Mouse (Mus musculus) hindbrain, embryonic 15.5 days (tissue): ENCODE results near the gene Uvssa. TPM values are rescaled to one million over a fixed set of nuclear protein-coding genes. Genes with fewer than 3 reads are reported as not detected.

Source experiments
- ATAC-seq: fragments of 200-750 bp; cut with Nextera tagmentation; 2 replicates; pipeline ENCODE4 v1.8.0; 2017; ENCODE audit warnings: low read depth, moderate number of reproducible peaks, moderate TSS enrichment; ENCODE audit not compliant: low FRiP score
- H3K27ac ChIP-seq: fragments of 300-500 bp; sonication (generic); replicated peaks from 2 replicates; pipeline ENCODE4 v1.5.1; 2015; ENCODE audit warnings: mild to moderate bottlenecking, inconsistent platforms
- H3K27me3 ChIP-seq: fragments of 300-500 bp; sonication (generic); 2 replicates; pipeline ENCODE4 v1.6.1; 2015; ENCODE audit warnings: control low read depth, inconsistent platforms
- H3K36me3 ChIP-seq: fragments of 300-500 bp; sonication (generic); 2 replicates; pipeline ENCODE4 v1.6.1; 2015; ENCODE audit warnings: control low read depth, inconsistent platforms
- H3K4me1 ChIP-seq: fragments of 300-500 bp; sonication (generic); replicated peaks from 2 replicates; pipeline ENCODE4 v1.6.1; 2015; ENCODE audit warnings: control low read depth, inconsistent platforms
- H3K4me2 ChIP-seq: fragments of 300-500 bp; sonication (generic); 2 replicates; pipeline ENCODE4 v1.6.1; 2015; ENCODE audit warnings: moderate library complexity, mild to moderate bottlenecking, inconsistent platforms
- H3K4me3 ChIP-seq: fragments of 300-500 bp; sonication (generic); 2 replicates; pipeline ENCODE4 v1.5.1; 2015; ENCODE audit warnings: mild to moderate bottlenecking, inconsistent platforms
- H3K9ac ChIP-seq: fragments of 300-500 bp; sonication (generic); 2 replicates; pipeline ENCODE4 v1.6.1; 2015; ENCODE audit warnings: inconsistent platforms
- H3K9me3 ChIP-seq: fragments of 300-500 bp; sonication (generic); 2 replicates; pipeline ENCODE4 v1.6.1; 2016; ENCODE audit warnings: control low read depth, inconsistent platforms
- WGBS: fragments of 180-500 bp; shearing (Covaris S2); methylation state at CpG from one replicate; pipeline ENCODE4 v1.1.7; 2015; 5-methylcytosine and 5-hydroxymethylcytosine counted together
- polyA plus RNA-seq: library from polyadenylated mRNA; unstranded; fragments of >200 nt; fragmentation: Nextera tagmentation; extraction: Ambion mirVana; gene quantifications from 2 replicates; pipeline ENCODE4 v1.2.1, GENCODE M21; 2015

Uvssa gene
- polyA plus RNA-seq, 1 experiment from 2014 or later: 7.0 TPM

DNA sequence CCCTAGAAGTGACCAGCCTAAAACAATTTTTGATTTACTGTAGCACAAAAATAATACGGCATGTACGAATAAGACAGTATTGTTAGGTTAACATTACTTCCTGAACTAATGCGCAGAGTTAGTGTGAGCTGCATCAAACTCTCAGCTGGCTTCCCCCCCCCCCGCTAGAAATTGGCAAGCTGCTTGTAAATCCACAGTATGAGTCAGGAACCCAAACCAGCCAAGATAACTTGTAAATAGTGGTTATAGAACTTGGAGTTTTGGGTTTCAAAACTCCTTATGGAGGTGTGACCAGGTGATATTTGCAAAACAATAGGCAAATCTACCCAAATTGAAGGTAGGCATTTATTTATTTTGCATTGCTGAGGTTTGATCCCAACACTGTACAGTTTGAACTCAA lies 28.6 kb upstream of the Uvssa start:
- Histone ChIP-seq H3K27me3 (no peaks in the 10 kb centered on the region), H3K27ac (no peak overlapping the region), H3K36me3 (no peaks in the 10 kb centered on the region), H3K9me3 (no peaks in the 10 kb centered on the region), H3K4me1 (no peaks in the 10 kb centered on the region), H3K4me2 (no peak overlapping the region), H3K4me3 (no peak overlapping the region), H3K9ac (no peak overlapping the region)
- WGBS: 77% methylated on average over 4 of the region's 4 CpGs
- no peak for ATAC-seq

DNA sequence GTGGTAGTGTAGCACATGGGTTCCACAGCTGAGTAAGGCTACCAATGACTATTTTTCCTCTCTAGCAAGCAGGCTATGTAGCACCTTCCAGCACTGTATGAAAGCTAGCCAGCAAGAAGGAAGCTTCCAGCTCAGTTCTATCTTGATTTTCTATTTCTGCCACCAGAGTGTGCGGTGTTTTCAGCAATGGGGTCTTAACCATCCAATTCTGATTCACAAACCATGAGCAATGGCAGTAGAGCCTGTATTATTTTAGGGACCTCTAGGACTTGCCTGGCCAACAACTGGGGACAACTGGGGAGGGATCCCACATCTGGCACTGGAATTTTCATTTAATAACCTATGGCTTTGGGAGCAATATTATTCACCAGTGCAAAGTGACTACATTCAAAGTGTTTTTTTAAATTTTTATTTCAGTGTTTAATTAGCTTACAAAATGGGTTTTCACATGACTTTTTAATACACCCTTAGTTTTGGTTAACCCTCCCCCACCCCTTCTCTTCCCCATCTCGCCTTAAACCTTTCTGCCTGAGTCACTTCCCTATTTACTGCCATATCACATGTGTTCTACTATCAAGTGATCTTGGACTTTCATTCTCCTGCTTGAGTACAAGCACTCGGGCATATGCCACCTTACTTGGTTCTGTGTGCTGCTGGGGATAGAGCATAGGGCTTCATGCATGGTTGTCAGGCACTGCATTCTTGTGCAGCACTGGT lies 26.6 kb upstream of the Uvssa start:
- Histone ChIP-seq H3K4me3 (no peak overlapping the region), H3K9me3 (no peaks in the 10 kb centered on the region), H3K36me3 (no peaks in the 10 kb centered on the region), H3K9ac (no peak overlapping the region), H3K4me1 (no peaks in the 10 kb centered on the region), H3K27me3 (no peaks in the 10 kb centered on the region), H3K4me2 (no peak overlapping the region), H3K27ac (no peak overlapping the region)
- no peak for ATAC-seq
- 86% methylated on average over 3 of the region's 3 CpGs for WGBS

DNA sequence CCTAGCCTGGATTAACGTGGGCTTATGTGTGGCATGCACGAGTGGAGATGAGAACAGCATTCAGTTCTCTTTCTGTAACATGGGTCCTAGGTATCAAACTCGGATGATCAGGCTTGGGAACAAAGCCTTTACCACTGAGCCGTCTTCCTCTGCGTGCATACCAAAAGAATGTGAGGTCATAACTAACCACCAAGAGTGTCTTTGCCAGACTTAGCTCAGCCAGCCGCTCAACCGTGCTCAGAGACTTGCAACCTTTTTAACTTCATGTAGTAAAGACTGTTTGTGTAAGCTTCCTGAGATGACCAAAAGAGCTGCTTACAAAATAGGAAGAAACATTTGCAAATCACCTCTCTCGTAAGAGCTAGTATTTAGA lies 26.1 kb upstream of the Uvssa start:
- no peak for ATAC-seq
- Histone ChIP-seq H3K4me2 (no peak overlapping the region), H3K9ac (no peak overlapping the region), H3K27ac (no peak overlapping the region), H3K9me3 (no peaks in the 10 kb centered on the region), H3K27me3 (no peaks in the 10 kb centered on the region), H3K36me3 (no peaks in the 10 kb centered on the region), H3K4me1 (no peaks in the 10 kb centered on the region), H3K4me3 (no peak overlapping the region)
- 84% methylated on average over 8 of the region's 8 CpGs for WGBS

DNA sequence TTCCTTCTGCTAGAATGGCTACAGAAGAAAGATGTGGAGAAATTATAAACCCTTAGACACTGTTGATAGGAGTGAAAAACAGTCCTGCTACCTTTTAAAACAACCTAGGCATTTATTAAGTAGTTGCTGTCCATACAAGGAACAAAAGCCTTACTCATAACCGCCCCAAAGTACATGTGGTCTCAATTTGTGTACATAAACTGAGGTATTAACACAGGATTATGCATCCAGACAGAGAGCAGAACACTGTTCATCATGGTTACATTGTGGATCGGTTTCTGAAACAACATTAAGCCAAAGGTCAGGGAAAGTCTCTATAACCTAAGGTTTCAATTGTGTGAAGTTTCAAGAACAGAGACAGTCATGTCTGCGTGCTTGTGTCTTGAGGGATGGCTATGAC lies 25.3 kb upstream of the Uvssa start:
- 86% methylated on average over 3 of the region's 3 CpGs for WGBS
- Histone ChIP-seq H3K36me3 (no peaks in the 10 kb centered on the region), H3K27me3 (no peaks in the 10 kb centered on the region), H3K9me3 (no peaks in the 10 kb centered on the region), H3K4me3 (no peak overlapping the region), H3K9ac (no peak overlapping the region), H3K4me1 (no peaks in the 10 kb centered on the region), H3K4me2 (no peak overlapping the region), H3K27ac (no peak overlapping the region)
- no peak for ATAC-seq

DNA sequence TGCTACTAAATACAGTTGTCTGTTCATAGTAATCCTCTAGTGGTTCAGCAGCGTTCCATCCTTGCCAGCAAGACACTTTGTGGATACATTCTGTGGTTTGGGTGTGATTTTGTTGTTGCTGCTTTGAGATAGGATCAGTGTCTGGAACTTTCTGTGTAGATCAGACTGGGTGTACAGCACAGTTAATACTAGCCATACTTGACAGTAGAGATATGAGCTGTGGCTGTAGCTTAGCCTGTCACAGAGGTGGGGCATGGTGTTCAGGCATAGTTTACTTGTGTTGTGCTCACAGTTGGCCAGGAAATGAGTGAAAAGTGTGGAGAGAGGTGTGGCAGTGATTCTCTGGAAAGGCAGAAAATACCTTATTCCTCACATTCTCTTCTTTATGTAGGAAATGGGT lies 20.9 kb upstream of the Uvssa start:
- 94% methylated on average over 1 of the region's 1 CpGs for WGBS
- no peak overlapping the region for H3K9ac ChIP-seq

DNA sequence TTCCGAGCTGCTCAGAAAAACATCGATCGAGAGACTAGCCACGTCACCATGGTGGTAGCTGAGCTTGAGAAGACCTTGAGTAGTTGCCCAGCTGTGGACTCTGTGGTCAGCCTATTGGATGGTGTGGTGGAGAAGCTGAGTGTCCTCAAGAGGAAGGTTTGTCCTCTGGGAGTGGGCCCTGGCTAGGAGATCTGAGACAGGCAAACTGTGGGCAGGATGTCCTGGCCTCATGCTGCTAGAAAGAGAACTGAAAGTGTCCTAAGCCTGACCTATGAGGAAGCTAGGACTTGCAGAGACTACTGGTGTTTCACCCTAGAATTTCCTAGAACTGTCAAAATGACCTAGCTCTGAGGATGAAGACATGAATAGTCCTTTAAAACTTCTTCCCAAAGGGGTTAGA lies 19.9 kb upstream of the Uvssa start:
- no peak overlapping the region for H3K9ac ChIP-seq
- no peak overlapping the region for H3K4me3 ChIP-seq
- H3K4me1 ChIP-seq: no peaks in the 10 kb centered on the region
- no peaks in the 10 kb centered on the region for H3K27me3 ChIP-seq
- no peak overlapping the region for H3K4me2 ChIP-seq
- WGBS: 94% methylated on average over 4 of the region's 4 CpGs
- peaks cover 48% of the 10 kb centered on the region for H3K36me3 ChIP-seq
- no peak for ATAC-seq
- H3K9me3 ChIP-seq: no peaks in the 10 kb centered on the region
- no peak overlapping the region for H3K27ac ChIP-seq

More for the DNA sequence above, 20.9 kb upstream of the Uvssa start:
- Histone ChIP-seq H3K27me3 (no peaks in the 10 kb centered on the region), H3K36me3 (peaks cover 38% of the 10 kb centered on the region), H3K27ac (no peak overlapping the region), H3K4me3 (no peak overlapping the region), H3K4me1 (no peaks in the 10 kb centered on the region), H3K4me2 (no peak overlapping the region), H3K9me3 (no peaks in the 10 kb centered on the region)
- ATAC-seq: no peak

DNA sequence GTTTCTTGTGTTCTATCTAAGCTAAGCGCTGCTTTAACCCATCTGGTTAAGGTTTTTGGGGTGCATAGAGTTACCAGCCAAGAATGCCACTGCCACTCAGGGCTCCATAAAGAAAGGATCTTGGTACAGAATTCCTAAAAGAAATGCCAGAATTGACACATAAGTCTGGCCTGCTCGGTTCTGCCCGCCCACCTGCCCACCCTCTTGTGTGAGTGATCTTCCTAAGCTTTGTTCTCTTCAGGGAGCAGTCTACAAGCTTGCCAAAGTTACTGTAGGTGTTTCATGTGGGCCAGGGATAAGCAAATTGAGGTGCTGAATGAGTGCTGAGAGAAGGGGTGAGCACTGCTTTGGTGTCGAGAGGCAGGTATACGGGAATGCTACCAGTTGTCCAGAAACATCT lies 15.1 kb upstream of the Uvssa start:
- no peaks in the 10 kb centered on the region for H3K4me1 ChIP-seq
- ATAC-seq: no peak
- no peaks in the 10 kb centered on the region for H3K9me3 ChIP-seq
- WGBS: 95% methylated on average over 5 of the region's 5 CpGs
- H3K27ac ChIP-seq: no peak overlapping the region
- H3K36me3 ChIP-seq: peaks cover 89% of the 10 kb centered on the region
- H3K4me2 ChIP-seq: no peak overlapping the region
- no peak overlapping the region for H3K9ac ChIP-seq
- H3K4me3 ChIP-seq: no peak overlapping the region
- H3K27me3 ChIP-seq: no peaks in the 10 kb centered on the region

DNA sequence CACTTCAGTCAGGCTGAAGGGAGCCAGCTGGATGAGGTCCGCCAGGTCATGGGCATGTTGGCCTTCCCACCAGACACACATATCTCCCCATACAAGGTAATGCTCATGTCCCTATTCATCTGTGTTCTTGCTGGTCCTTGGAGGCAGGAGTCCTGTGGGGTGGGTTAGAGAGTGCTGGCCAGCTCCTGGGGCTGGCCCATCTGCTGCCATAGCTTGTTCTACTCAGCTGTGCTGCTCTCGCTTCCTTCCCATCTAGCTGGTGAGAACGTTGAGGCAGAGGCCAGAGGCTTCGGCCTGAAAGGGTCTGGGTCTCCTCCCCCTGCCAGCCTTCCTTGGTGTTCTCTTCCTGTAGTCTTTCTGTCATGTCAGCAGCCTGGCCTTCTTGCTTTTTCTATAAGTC lies 9.7 kb upstream of the Uvssa start:
- no peak overlapping the region for H3K9ac ChIP-seq
- no peak overlapping the region for H3K27ac ChIP-seq
- no peak for ATAC-seq
- H3K4me1 ChIP-seq: no peaks in the 10 kb centered on the region
- WGBS: 92% methylated on average over 4 of the region's 4 CpGs
- no peaks in the 10 kb centered on the region for H3K9me3 ChIP-seq
- H3K27me3 ChIP-seq: no peaks in the 10 kb centered on the region
- H3K36me3 ChIP-seq: peaks cover 90% of the 10 kb centered on the region
- H3K4me3 ChIP-seq: no peak overlapping the region
- H3K4me2 ChIP-seq: no peak overlapping the region

DNA sequence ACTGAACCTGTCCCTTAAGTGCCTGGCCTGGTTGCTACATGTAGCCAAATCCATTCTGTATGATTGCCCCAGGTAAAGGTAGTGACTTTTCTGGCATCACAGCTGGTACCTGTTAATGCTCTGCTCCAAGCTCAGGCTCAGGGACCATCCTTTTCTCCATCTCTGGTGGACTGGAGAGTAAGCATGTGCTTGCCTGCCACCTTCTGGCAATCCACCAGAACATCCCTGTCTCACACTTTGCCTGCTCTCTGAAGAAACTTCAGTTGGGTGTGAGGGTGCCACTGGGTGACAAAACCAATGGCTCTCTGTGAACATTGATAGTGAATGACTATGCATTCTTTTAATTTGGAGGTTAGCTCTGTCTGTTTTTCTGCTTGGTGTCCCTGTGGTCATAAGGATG lies 7.2 kb upstream of the Uvssa start:
- peaks cover 74% of the 10 kb centered on the region for H3K36me3 ChIP-seq
- no peaks in the 10 kb centered on the region for H3K9me3 ChIP-seq
- H3K27me3 ChIP-seq: no peaks in the 10 kb centered on the region
- H3K9ac ChIP-seq: no peak overlapping the region
- H3K27ac ChIP-seq: no peak overlapping the region
- H3K4me3 ChIP-seq: no peak overlapping the region
- H3K4me1 ChIP-seq: no peaks in the 10 kb centered on the region
- H3K4me2 ChIP-seq: no peak overlapping the region
- ATAC-seq: no peak; the same call in 1 of the 2 replicates

DNA sequence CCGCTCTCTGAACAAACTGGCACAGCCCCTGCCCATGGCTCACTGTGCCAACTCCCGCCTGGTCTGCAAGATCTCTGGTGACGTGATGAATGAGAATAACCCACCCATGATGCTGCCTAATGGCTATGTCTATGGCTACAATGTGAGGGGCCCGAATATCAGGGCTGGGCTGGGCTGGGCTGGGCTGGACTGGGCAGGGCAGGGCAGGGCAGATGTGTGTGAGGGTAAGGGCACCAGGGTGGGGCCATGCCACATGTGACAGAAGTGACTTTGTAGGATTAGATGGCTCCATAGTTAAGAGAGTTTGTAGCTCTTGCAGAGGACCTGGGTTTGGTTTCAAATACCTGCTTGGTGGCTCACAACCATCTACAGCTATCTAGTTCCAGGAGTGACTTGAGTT lies 6.7 kb upstream of the Uvssa start:
- H3K27ac ChIP-seq: no peak overlapping the region
- WGBS: 87% methylated on average over 4 of the region's 4 CpGs
- no peak for ATAC-seq

DNA sequence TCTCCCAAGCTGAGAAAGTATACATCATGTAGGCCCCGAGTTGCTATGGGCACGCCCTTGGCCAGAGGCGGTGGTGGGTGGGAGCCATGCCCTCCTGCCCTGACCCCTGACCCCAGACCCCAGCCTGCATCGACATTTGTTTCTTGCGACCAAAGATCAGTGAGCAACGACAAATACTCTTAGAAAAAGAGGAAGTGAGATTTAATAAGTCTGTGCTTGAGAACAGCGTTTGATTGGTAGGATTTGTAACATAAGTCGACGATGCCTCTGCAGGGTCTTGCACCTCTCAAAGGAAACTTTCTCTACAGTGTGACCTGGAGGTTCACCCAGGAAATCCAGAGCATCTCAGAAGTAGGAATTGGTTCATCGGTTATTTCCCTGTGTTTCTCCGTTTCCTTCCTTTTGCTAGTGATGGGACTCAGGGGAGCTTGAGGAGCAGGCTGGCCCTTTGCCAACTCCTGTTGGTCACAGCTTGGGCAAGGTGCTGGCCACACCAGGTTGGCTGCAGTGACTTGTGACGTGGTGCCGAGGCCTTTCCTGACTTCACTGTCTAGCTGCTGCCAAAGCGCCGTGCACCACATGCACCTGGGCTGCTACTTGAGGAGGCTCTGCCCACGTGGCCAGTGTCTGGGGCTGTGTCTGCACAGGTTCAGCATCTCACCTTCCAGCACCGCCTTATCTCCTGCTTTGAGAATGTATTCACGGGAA lies 5.9 kb upstream of the Uvssa start:
- WGBS: 76% methylated on average over 18 of the region's 18 CpGs
- H3K9me3 ChIP-seq: no peaks in the 10 kb centered on the region
- H3K36me3 ChIP-seq: peaks cover 62% of the 10 kb centered on the region

More for the DNA sequence above, 6.7 kb upstream of the Uvssa start:
- Histone ChIP-seq H3K36me3 (peaks cover 70% of the 10 kb centered on the region), H3K9me3 (no peaks in the 10 kb centered on the region), H3K4me2 (no peak overlapping the region), H3K4me1 (no peaks in the 10 kb centered on the region), H3K27me3 (no peaks in the 10 kb centered on the region), H3K4me3 (no peak overlapping the region), H3K9ac (no peak overlapping the region)

DNA sequence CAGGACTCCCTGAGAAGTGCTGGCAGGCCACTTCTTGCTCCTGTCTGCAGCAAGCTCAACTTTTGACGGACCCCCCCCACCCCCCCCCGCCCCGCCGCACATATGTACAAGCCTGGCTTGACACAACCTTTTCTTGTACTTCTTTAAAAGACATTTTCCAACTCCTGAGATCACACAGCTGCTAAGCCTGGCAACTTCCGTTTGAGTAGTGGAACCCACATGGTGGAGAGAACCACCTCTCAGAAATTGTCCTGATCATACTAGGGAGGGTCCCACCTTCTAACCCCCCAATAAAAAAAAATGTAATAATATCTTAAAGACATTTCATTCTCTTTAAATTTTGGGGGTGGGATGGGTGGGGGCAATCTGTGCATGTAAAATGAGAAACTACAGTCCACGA lies 1.2 kb upstream of the Uvssa start:
- H3K4me2 ChIP-seq: peak overlapping the region; percentile 93
- peak overlapping the region; percentile 77; the same call in 1 of the 2 replicates for H3K4me3 ChIP-seq
- no peaks in the 10 kb centered on the region for H3K9me3 ChIP-seq
- peaks cover 17% of the 10 kb centered on the region for H3K36me3 ChIP-seq
- H3K9ac ChIP-seq: no peak overlapping the region
- H3K4me1 ChIP-seq: peaks cover 13% of the 10 kb centered on the region
- H3K27me3 ChIP-seq: no peaks in the 10 kb centered on the region
- no peak for ATAC-seq
- WGBS: 63% methylated on average over 6 of the region's 6 CpGs
- H3K27ac ChIP-seq: peak overlapping the region; percentile 96

More for the DNA sequence above, 5.9 kb upstream of the Uvssa start:
- H3K27ac ChIP-seq: no peak overlapping the region
- no peak overlapping the region for H3K4me3 ChIP-seq
- H3K27me3 ChIP-seq: no peaks in the 10 kb centered on the region
- no peak overlapping the region for H3K4me2 ChIP-seq
- no peak for ATAC-seq
- H3K9ac ChIP-seq: no peak overlapping the region
- peaks cover 3% of the 10 kb centered on the region; the same call in 1 of the 2 replicates for H3K4me1 ChIP-seq
